28 mouse cellular contexts compared by ENCODE assay signal in genomic region chr10:40051997-40052396, GRCm38 (mm10). TPM values are rescaled to one million over a fixed set of nuclear protein-coding genes. Genes with fewer than 3 reads are reported as not detected.
A peak's percentile ranks its signal among the peaks of the same experiment; 100 is the strongest.
DNase-seq lines count a peak whose midpoint lies in the region; ATAC-seq and TF ChIP-seq lines count a peak whose summit lies in the region.
"Had no signal": no experiment of that assay in that cellular context is flagged by ENCODE, and none has a peak within 500 bp of the region (broad histone marks: within the 10 kb centered on the region; RNA-seq: fewer than 3 reads in every experiment).

No protein-coding gene starts in this region.

- H3K4me3 ChIP-seq in hindbrain, embryonic 13.5 days: no peak overlapping the region
- no peak overlapping the region for H3K4me3 ChIP-seq in hindbrain, embryonic 12.5 days
- H3K4me3 ChIP-seq in liver, adult 2 months (ENCODE audit: insufficient read depth, low read depth, low read length): no peak overlapping the region
- no peak overlapping the region for H3K4me3 ChIP-seq in stomach, embryonic 15.5 days (replicated peaks)
- H3K4me3 ChIP-seq: embryonic facial prominence, embryonic 12.5 days; embryonic facial prominence, embryonic 15.5 days; forebrain, embryonic 12.5 days; forebrain, embryonic 15.5 days; gastrocnemius, adult 2 months had no signal

- no peak overlapping the region for H3K4me2 ChIP-seq in hindbrain, embryonic 13.5 days
- H3K4me2 ChIP-seq in hindbrain, embryonic 12.5 days (replicated peaks): no peak overlapping the region
- no peak overlapping the region for H3K4me2 ChIP-seq in stomach, embryonic 15.5 days
- H3K4me2 ChIP-seq: embryonic facial prominence, embryonic 12.5 days; embryonic facial prominence, embryonic 15.5 days; forebrain, embryonic 12.5 days; forebrain, embryonic 15.5 days; heart, embryonic 11.5 days; hindbrain, embryonic 14.5 days had no signal

- peak overlapping the region; percentile 15; the same call in 1 of the 2 replicates for H3K9ac ChIP-seq in hindbrain, embryonic 13.5 days
- no peak overlapping the region for H3K9ac ChIP-seq in hindbrain, embryonic 12.5 days
- H3K9ac ChIP-seq in liver, adult 2 months (ENCODE audit: low read depth, low read length): no peak overlapping the region
- no peak overlapping the region for H3K9ac ChIP-seq in stomach, embryonic 15.5 days
- H3K9ac ChIP-seq: embryonic facial prominence, embryonic 12.5 days; embryonic facial prominence, embryonic 15.5 days; forebrain, embryonic 12.5 days; forebrain, embryonic 15.5 days; hindbrain, embryonic 14.5 days had no signal

- no peaks in the 10 kb centered on the region for H3K9me3 ChIP-seq in hindbrain, embryonic 13.5 days
- H3K9me3 ChIP-seq in hindbrain, embryonic 12.5 days (replicated peaks): no peaks in the 10 kb centered on the region
- H3K9me3 ChIP-seq in stomach, embryonic 15.5 days: no peaks in the 10 kb centered on the region
- H3K9me3 ChIP-seq: embryonic facial prominence, embryonic 12.5 days; embryonic facial prominence, embryonic 15.5 days; forebrain, embryonic 12.5 days; forebrain, embryonic 15.5 days; G1E had no signal

- no peaks in the 10 kb centered on the region for H3K27me3 ChIP-seq in hindbrain, embryonic 13.5 days
- H3K27me3 ChIP-seq in hindbrain, embryonic 12.5 days: no peaks in the 10 kb centered on the region
- no peaks in the 10 kb centered on the region for H3K27me3 ChIP-seq in liver, adult 2 months (ENCODE audit: control insufficient read depth, insufficient read depth, low read length)
- no peaks in the 10 kb centered on the region for H3K27me3 ChIP-seq in stomach, embryonic 15.5 days (replicated peaks)
- H3K27me3 ChIP-seq: CH12.LX; embryonic facial prominence, embryonic 12.5 days; embryonic facial prominence, embryonic 15.5 days; forebrain, embryonic 12.5 days; forebrain, embryonic 15.5 days; Patski had no signal

- no peaks in the 10 kb centered on the region for H3K79me2 ChIP-seq in liver, adult 2 months (ENCODE audit: control insufficient read depth, insufficient read depth, low read length)

- no peak for TF ChIP-seq POLR2A in liver, adult 2 months (IDR thresholded peaks at IDR 0.05; ENCODE audit: extremely low read depth, insufficient read depth, low read length)

- no peak for ATAC-seq in hindbrain, embryonic 13.5 days (ENCODE audit: low FRiP score)
- no peak for ATAC-seq in hindbrain, embryonic 12.5 days (ENCODE audit: low FRiP score)
- peak; percentile 14; the same call in 1 of the 2 replicates for ATAC-seq in stomach, embryonic 15.5 days (ENCODE audit: insufficient read depth, low FRiP score, low read depth)
- ATAC-seq: forebrain, embryonic 15.5 days; hindbrain, postnatal 0 days; inflammation-experienced regulatory T-cells, adult 6 months; Patski had no signal

- 90% methylated on average over 3 of the region's 3 CpGs for WGBS in hindbrain, embryonic 13.5 days
- WGBS in hindbrain, embryonic 12.5 days: 81% methylated on average over 3 of the region's 3 CpGs
- 36% methylated on average over 3 of the region's 3 CpGs for WGBS in liver, adult 2 months
- WGBS in stomach, embryonic 15.5 days: 40% methylated on average over 3 of the region's 3 CpGs

- no peaks in the 10 kb centered on the region for H3K4me1 ChIP-seq in hindbrain, embryonic 13.5 days (replicated peaks)
- H3K4me1 ChIP-seq in hindbrain, embryonic 12.5 days: no peaks in the 10 kb centered on the region
- H3K4me1 ChIP-seq in liver, adult 2 months (ENCODE audit: control insufficient read depth, insufficient read depth, low read length): peaks cover 3% of the 10 kb centered on the region; the same call in 1 of the 2 replicates
- no peaks in the 10 kb centered on the region for H3K4me1 ChIP-seq in stomach, embryonic 15.5 days
- H3K4me1 ChIP-seq: embryonic facial prominence, embryonic 12.5 days; embryonic facial prominence, embryonic 15.5 days; forebrain, embryonic 12.5 days; forebrain, embryonic 15.5 days had no signal

- no peak for TF ChIP-seq CTCF in liver, adult 2 months (IDR thresholded peaks at IDR 0.05; ENCODE audit: low read depth, low read length)

- DNase-seq in liver, adult 2 months (ENCODE audit: extremely low read depth, low read depth, low spot score): peak; percentile 61
- no peak for DNase-seq in liver
- no peak for DNase-seq in urinary bladder, postnatal 25 days (ENCODE audit: low spot score)
- DNase-seq: adrenal gland, postnatal 10 days; adrenal gland, postnatal 36 days; B cell, adult 2 months; cerebellum, adult 18-20 months; cerebellum, adult 9-10 months; cerebellum, postnatal 25 days; gastrocnemius, adult 2 months; gastrocnemius, postnatal 14 days; heart, adult 11 months had no signal

- no peak overlapping the region for H3K27ac ChIP-seq in hindbrain, embryonic 13.5 days
- no peak overlapping the region for H3K27ac ChIP-seq in hindbrain, embryonic 12.5 days
- no peak overlapping the region for H3K27ac ChIP-seq in liver, adult 2 months (replicated peaks; ENCODE audit: insufficient read depth, low read depth, low read length)
- no peak overlapping the region for H3K27ac ChIP-seq in stomach, embryonic 15.5 days
- H3K27ac ChIP-seq: embryonic facial prominence, embryonic 12.5 days; embryonic facial prominence, embryonic 15.5 days; forebrain, embryonic 12.5 days; forebrain, embryonic 15.5 days; gastrocnemius, adult 2 months; hindbrain, embryonic 14.5 days; hindbrain, postnatal 0 days had no signal

- H3K36me3 ChIP-seq in hindbrain, embryonic 13.5 days: no peaks in the 10 kb centered on the region
- no peaks in the 10 kb centered on the region for H3K36me3 ChIP-seq in hindbrain, embryonic 12.5 days
- H3K36me3 ChIP-seq in liver, adult 2 months (ENCODE audit: control insufficient read depth, insufficient read depth, low read length): peaks cover 17% of the 10 kb centered on the region
- H3K36me3 ChIP-seq in stomach, embryonic 15.5 days: no peaks in the 10 kb centered on the region
- H3K36me3 ChIP-seq: embryonic facial prominence, embryonic 12.5 days; embryonic facial prominence, embryonic 15.5 days; forebrain, embryonic 12.5 days; forebrain, embryonic 15.5 days had no signal

RNA-seq across cellular contexts. Expression of gene Mfsd4b1, which starts 26.9 kb away (rescaled TPM):
- 0.14 TPM in 2 replicates for polyA plus RNA-seq in hindbrain, embryonic 13.5 days (2015; fragmentation: Nextera tagmentation; extraction: Ambion mirVana)
- 0.35 and 0.49 TPM in 2 replicates for polyA plus RNA-seq in hindbrain, embryonic 12.5 days (2016; fragmentation: Nextera tagmentation; extraction: Ambion mirVana)
- total RNA-seq in liver, adult 2 months (2014; rRNA removed): 47.8 and 48.0 TPM in 2 replicates
- 28.7 and 30.2 TPM in 2 replicates for polyA plus RNA-seq in liver, adult 2 months (2012; rRNA removed)
- polyA plus RNA-seq in stomach, embryonic 15.5 days (2015; fragmentation: Nextera tagmentation; extraction: Ambion mirVana): 0.06 and 0.09 TPM in 2 replicates
- total RNA-seq: CH12.LX; common myeloid progenitor, adult 5-6 weeks; hematopoietic stem cell, adult 5-6 weeks had no signal
- polyA plus RNA-seq: forebrain, embryonic 12.5 days; G1E; inflammation-experienced regulatory T-cells, adult 6 months had no signal

Comparison
In these comparisons a context has a peak if more than half of its experiments do, and no peak if none do; other contexts are left out.
1. RNA of gene Mfsd4b1, which starts 26.9 kb away (polyA plus RNA-seq): 28.7 to 30.2 TPM in liver, adult 2 months; 0.35 to 0.49 TPM in hindbrain, embryonic 12.5 days, 0.14 TPM in hindbrain, embryonic 13.5 days and 0.06 to 0.09 TPM in stomach, embryonic 15.5 days; every median in the first group is over 10 times any median in the second.